8 mouse cellular contexts compared by ENCODE assay signal in genomic region chr14:62836926-62837640, GRCm38 (mm10). TPM values are rescaled to one million over a fixed set of nuclear protein-coding genes. Genes with fewer than 3 reads are reported as not detected.
DNase-seq lines count a peak whose midpoint lies in the region; ATAC-seq and TF ChIP-seq lines count a peak whose summit lies in the region.

No protein-coding gene starts in this region.

- H3K79me2 ChIP-seq in CH12.LX (replicated peaks; ENCODE audit: control insufficient read depth, extremely low read depth, insufficient read depth, poor library complexity, severe bottlenecking) = no peaks in the 10 kb centered on the region; the same call in 1 of the 2 replicates

- H3K4me3 ChIP-seq in CH12.LX (replicated peaks in 1 of 3; ENCODE audit: low read depth in 2 of 3, low read length in 2 of 3, poor library complexity in 1 of 3) = peak overlapping the region; percentile 33 to 63 (median 48)
- peak overlapping the region; percentile 88 for H3K4me3 ChIP-seq in forebrain, embryonic 11.5 days (ENCODE audit: low read depth, low read length)
- peak overlapping the region; percentile 75 for H3K4me3 ChIP-seq in heart, embryonic 16.5 days (ENCODE audit: low read length)
- H3K4me3 ChIP-seq in liver, embryonic 15.5 days (replicated peaks) = peak overlapping the region; percentile 80
- H3K4me3 ChIP-seq in neural tube, embryonic 12.5 days = peak overlapping the region; percentile 85
- peak overlapping the region; percentile 77 for H3K4me3 ChIP-seq in testis, adult 2 months (ENCODE audit: control insufficient read depth, low read depth, low read length)

- TF ChIP-seq POLR2A in CH12.LX (IDR thresholded peaks at IDR 0.05; ENCODE audit: low read depth, low read length) = peak; percentile 59
- peak; percentile 85 for TF ChIP-seq POLR2A in testis, adult 2 months (IDR thresholded peaks at IDR 0.05; ENCODE audit: control insufficient read depth, low read depth, low read length)

- TF ChIP-seq RAD21 in CH12.LX (IDR thresholded peaks at IDR 0.05; ENCODE audit: low read depth, low read length) = peak; percentile 48

- TF ChIP-seq CTCF in CH12.LX (conservative IDR thresholded peaks at IDR 0.05 in 1 of 2, IDR thresholded peaks at IDR 0.05 in 1 of 2; ENCODE audit: low read depth in 2 of 2, low read length in 2 of 2) = peak in 1 of 2 experiments; percentile 93; a peak in 3 of 4 replicates
- TF ChIP-seq CTCF in testis, adult 2 months (IDR thresholded peaks at IDR 0.05; ENCODE audit: control insufficient read depth, insufficient read depth, insufficient replicate concordance, low read depth, low read length) = peak; percentile 80

- H3K4me1 ChIP-seq in CH12.LX (ENCODE audit: control insufficient read depth in 1 of 2, insufficient read depth in 2 of 2) = peaks cover 2 to 46% of the 10 kb centered on the region in 2 experiments; a peak in 2 of 4 replicates
- H3K4me1 ChIP-seq in forebrain, embryonic 11.5 days (replicated peaks; ENCODE audit: control insufficient read depth, insufficient read depth, low read length) = no peaks in the 10 kb centered on the region
- H3K4me1 ChIP-seq in heart, embryonic 16.5 days (ENCODE audit: control insufficient read depth, insufficient read depth, low read length) = peaks cover 5% of the 10 kb centered on the region
- peaks cover 22% of the 10 kb centered on the region for H3K4me1 ChIP-seq in liver, embryonic 15.5 days (replicated peaks)
- peaks cover 12% of the 10 kb centered on the region for H3K4me1 ChIP-seq in neural tube, embryonic 12.5 days
- 0 out of 2 replicates have a peak, but pooled peaks cover 2% of the 10 kb centered on the region for H3K4me1 ChIP-seq in testis, adult 2 months (ENCODE audit: control insufficient read depth, insufficient read depth, low read length)

- H3K36me3 ChIP-seq in CH12.LX (replicated peaks in 1 of 2; ENCODE audit: control insufficient read depth in 1 of 2, insufficient read depth in 1 of 2, low read length in 1 of 2) = peaks cover 0 to 9% of the 10 kb centered on the region in 2 experiments
- H3K36me3 ChIP-seq in forebrain, embryonic 11.5 days (ENCODE audit: control insufficient read depth, insufficient read depth, low read length) = no peaks in the 10 kb centered on the region
- 0 out of 2 replicates have a peak, but pooled peaks cover 4% of the 10 kb centered on the region for H3K36me3 ChIP-seq in heart, embryonic 16.5 days (ENCODE audit: control insufficient read depth, insufficient read depth)
- H3K36me3 ChIP-seq in liver, embryonic 15.5 days (replicated peaks) = no peaks in the 10 kb centered on the region
- peaks cover 8% of the 10 kb centered on the region; the same call in 1 of the 2 replicates for H3K36me3 ChIP-seq in neural tube, embryonic 12.5 days
- H3K36me3 ChIP-seq in testis, adult 2 months (ENCODE audit: control insufficient read depth, insufficient read depth, low read length) = no peaks in the 10 kb centered on the region

- in situ Hi-C loops in CH12.LX (cut with MboI; ENCODE audit: low pct_ligation_motif_present, low pct_unique_long_range_greater_than_20kb, low sequenced_read_pairs) = no loop called here

- TF ChIP-seq EP300 in CH12.LX (IDR thresholded peaks at IDR 0.05; ENCODE audit: low read length) = no peak

- H3K4me2 ChIP-seq in CH12.LX (ENCODE audit: insufficient read depth, low read depth, poor library complexity, severe bottlenecking) = peak overlapping the region; percentile 53; the same call in 1 of the 2 replicates
- peak overlapping the region; percentile 50 for H3K4me2 ChIP-seq in forebrain, embryonic 11.5 days (ENCODE audit: low read depth, low read length, severe bottlenecking)
- peak overlapping the region; percentile 67 for H3K4me2 ChIP-seq in heart, embryonic 16.5 days (ENCODE audit: low read depth, low read length)
- peak overlapping the region; percentile 93 for H3K4me2 ChIP-seq in liver, embryonic 15.5 days
- H3K4me2 ChIP-seq in neural tube, embryonic 12.5 days (replicated peaks) = peak overlapping the region; percentile 73

- ATAC-seq in forebrain, embryonic 11.5 days (replicated peaks; ENCODE audit: low FRiP score) = peak; percentile 95
- peak; percentile 95 for ATAC-seq in heart, embryonic 16.5 days (replicated peaks; ENCODE audit: extremely low read depth, insufficient read depth, low FRiP score)
- peak; percentile 93 for ATAC-seq in liver, embryonic 15.5 days (ENCODE audit: insufficient read depth)
- ATAC-seq in neural tube, embryonic 12.5 days (ENCODE audit: low FRiP score, low read depth) = peak; percentile 93

- dilution Hi-C loops in CH12.LX (cut with MboI; ENCODE audit: extremely low pct_ligation_motif_present, extremely low pct_unique_long_range_greater_than_20kb, low sequenced_read_pairs) = no loop called here

- under 1% methylated on average over 35 of the region's 37 CpGs for WGBS in forebrain, embryonic 11.5 days
- WGBS in heart, embryonic 16.5 days = under 1% methylated on average over 37 of the region's 37 CpGs
- 0% methylated on average over 37 of the region's 37 CpGs for WGBS in liver, embryonic 15.5 days (ENCODE audit: insufficient replicate concordance)
- WGBS in neural tube, embryonic 12.5 days = under 1% methylated on average over 37 of the region's 37 CpGs

- peaks cover 5% of the 10 kb centered on the region for H3K9me3 ChIP-seq in CH12.LX (replicated peaks; ENCODE audit: low read length)
- no peaks in the 10 kb centered on the region for H3K9me3 ChIP-seq in forebrain, embryonic 11.5 days (ENCODE audit: control insufficient read depth, low read length)
- no peaks in the 10 kb centered on the region for H3K9me3 ChIP-seq in heart, embryonic 16.5 days (replicated peaks; ENCODE audit: control insufficient read depth, low read length)
- no peaks in the 10 kb centered on the region for H3K9me3 ChIP-seq in liver, embryonic 15.5 days (replicated peaks)
- no peaks in the 10 kb centered on the region for H3K9me3 ChIP-seq in neural tube, embryonic 12.5 days

- DNase-seq in CH12.LX (ENCODE audit: extremely low read depth) = peak; percentile 99
- peak; percentile 98 for DNase-seq in c-Kit-positive CD71-positive TER-119-negative erythroid progenitor cells, embryonic 14.5 days (ENCODE audit: low read depth)
- peak; percentile 98 for DNase-seq in forebrain, embryonic 11.5 days (ENCODE audit: low spot score)
- DNase-seq in kidney, postnatal 36 days = peak; percentile 98 to 99

- no peaks in the 10 kb centered on the region for H3K27me3 ChIP-seq in CH12.LX (replicated peaks)
- H3K27me3 ChIP-seq in forebrain, embryonic 11.5 days (ENCODE audit: control insufficient read depth, insufficient read depth, low read length) = no peaks in the 10 kb centered on the region
- H3K27me3 ChIP-seq in heart, embryonic 16.5 days (ENCODE audit: control insufficient read depth, insufficient read depth, low read length) = no peaks in the 10 kb centered on the region
- peaks cover 12% of the 10 kb centered on the region for H3K27me3 ChIP-seq in liver, embryonic 15.5 days
- H3K27me3 ChIP-seq in neural tube, embryonic 12.5 days (replicated peaks) = no peaks in the 10 kb centered on the region
- H3K27me3 ChIP-seq in testis, adult 2 months (ENCODE audit: control insufficient read depth, insufficient read depth, low read length) = no peaks in the 10 kb centered on the region

- H3K27ac ChIP-seq in CH12.LX (ENCODE audit: insufficient read depth, low read depth) = peak overlapping the region; percentile 16
- no peak overlapping the region; the same call in 1 of the 2 replicates for H3K27ac ChIP-seq in forebrain, embryonic 11.5 days (ENCODE audit: low read depth, low read length)
- H3K27ac ChIP-seq in heart, embryonic 16.5 days (ENCODE audit: low read length) = peak overlapping the region; percentile 85
- peak overlapping the region; percentile 80 for H3K27ac ChIP-seq in liver, embryonic 15.5 days (replicated peaks)
- H3K27ac ChIP-seq in neural tube, embryonic 12.5 days = 0 out of 2 replicates have a peak overlapping the region, but pooled peaks have one; percentile 4
- peak overlapping the region; percentile 95 for H3K27ac ChIP-seq in testis, adult 2 months (ENCODE audit: control insufficient read depth, insufficient read depth, low read depth, low read length)

- H3K9ac ChIP-seq in CH12.LX (ENCODE audit: insufficient read depth, low read depth) = peak overlapping the region; percentile 64
- peak overlapping the region; percentile 43; the same call in 1 of the 2 replicates for H3K9ac ChIP-seq in forebrain, embryonic 11.5 days (ENCODE audit: low read length)
- peak overlapping the region; percentile 69 for H3K9ac ChIP-seq in heart, embryonic 16.5 days (ENCODE audit: low read length)
- H3K9ac ChIP-seq in liver, embryonic 15.5 days = peak overlapping the region; percentile 64
- peak overlapping the region; percentile 79; the same call in 1 of the 2 replicates for H3K9ac ChIP-seq in neural tube, embryonic 12.5 days

TF ChIP-seq in CH12.LX, 34 proteins besides CTCF, POLR2A, EP300 and RAD21 (continues in another document):
- TF ChIP-seq UBTF (IDR thresholded peaks at IDR 0.05; ENCODE audit: low read depth, low read length) = no peak
- TF ChIP-seq USF1 (IDR thresholded peaks at IDR 0.05; ENCODE audit: low read depth, low read length) = no peak
- peak; percentile 29; the same call in 1 of the 2 replicates for TF ChIP-seq NELFE (IDR thresholded peaks at IDR 0.05; ENCODE audit: low read depth, low read length)
- TF ChIP-seq ZC3H11A (IDR thresholded peaks at IDR 0.05; ENCODE audit: low read depth, low read length) = no peak
- TF ChIP-seq MAFK (IDR thresholded peaks at IDR 0.05; ENCODE audit: insufficient replicate concordance, low read length) = no peak
- TF ChIP-seq SMC3 (IDR thresholded peaks at IDR 0.05; ENCODE audit: low read depth, low read length) = peak; percentile 26
- no peak for TF ChIP-seq ZKSCAN1 (IDR thresholded peaks at IDR 0.05; ENCODE audit: borderline replicate concordance, low read depth, low read length)
- peak; percentile 96 for TF ChIP-seq MAZ (IDR thresholded peaks at IDR 0.05; ENCODE audit: low read depth, low read length)
- TF ChIP-seq E2F4 (IDR thresholded peaks at IDR 0.05; ENCODE audit: insufficient replicate concordance, low read depth, low read length) = no peak
- peak; percentile 40 for TF ChIP-seq JUN (IDR thresholded peaks at IDR 0.05; ENCODE audit: insufficient read depth, low read depth, low read length)
- TF ChIP-seq KAT2A (IDR thresholded peaks at IDR 0.05; ENCODE audit: insufficient replicate concordance, low read length) = peak; percentile 88; the same call in 1 of the 2 replicates
- TF ChIP-seq CHD2 (IDR thresholded peaks at IDR 0.05; ENCODE audit: low read length) = no peak

RNA-seq across cellular contexts. Expression of gene Wdfy2, which starts 0.4 kb away (rescaled TPM):
- 3.9 and 6.3 TPM in 2 replicates for total RNA-seq in CH12.LX (2012; rRNA removed)
- total RNA-seq in CH12.LX (2014; rRNA removed) = 6.7 and 7.6 TPM in 2 replicates
- polyA plus RNA-seq in CH12.LX (2012; ENCODE audit: insufficient read length, low read depth) = 5.5 and 6.6 TPM in 2 replicates
- polyA plus RNA-seq in forebrain, embryonic 11.5 days (2014; fragmentation: Nextera tagmentation; extraction: Ambion mirVana) = 16.7 and 17.9 TPM in 2 replicates
- 4.0 and 4.5 TPM in 2 replicates for polyA plus RNA-seq in heart, embryonic 16.5 days (2015; fragmentation: Nextera tagmentation; extraction: Ambion mirVana)
- 2.6 and 2.7 TPM in 2 replicates for polyA plus RNA-seq in liver, embryonic 15.5 days (2015; fragmentation: Nextera tagmentation; extraction: Ambion mirVana)
- polyA plus RNA-seq in neural tube, embryonic 12.5 days (2016; fragmentation: Nextera tagmentation; extraction: Ambion mirVana) = 12.5 and 13.0 TPM in 2 replicates
- 4.1 and 4.2 TPM in 2 replicates for polyA plus RNA-seq in testis, adult 2 months (2012; rRNA removed)
